Mouse (Mus musculus) spleen, adult 2 months (tissue): Measurements from ENCODE around the gene Wnt11.

Experiments
- CTCF ChIP-seq: fragments of 200-500 bp; IDR thresholded peaks from 2 replicates; pipeline ENCODE4 v1.5.1; 2011; ENCODE audit warnings: mild to moderate bottlenecking, inconsistent platforms; ENCODE audit not compliant: insufficient read depth, insufficient read length, insufficient replicate concordance; ENCODE audit errors: extremely low read depth
- POLR2A ChIP-seq: fragments of 200-500 bp; IDR thresholded peaks from 2 replicates; pipeline ENCODE4 v1.6.1; 2011; ENCODE audit warnings: low read depth, low read length, inconsistent platforms

DNA sequence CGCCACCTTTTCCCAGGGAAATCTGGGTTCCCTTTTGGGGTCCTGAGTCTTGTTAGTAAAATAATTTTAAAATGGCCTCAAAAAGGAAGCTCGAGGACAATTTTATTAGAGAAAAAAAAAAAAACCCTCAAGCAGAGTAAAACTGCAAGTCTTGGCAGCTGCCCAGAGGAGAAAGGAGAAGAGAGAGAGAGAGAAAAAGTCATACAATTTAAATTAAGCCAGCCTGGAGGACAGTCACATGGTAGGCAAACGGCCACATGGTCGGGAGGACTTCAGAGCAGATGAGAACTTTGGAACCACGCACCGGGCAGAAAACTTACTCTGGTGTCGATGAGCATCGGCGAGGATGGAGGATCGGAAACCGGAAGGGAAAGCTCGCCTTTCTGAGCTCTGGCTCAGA, 37.0 kb downstream of the Wnt11 start:
- no peak for TF ChIP-seq POLR2A
- no peak for TF ChIP-seq CTCF
